Mouse (Mus musculus) hindbrain, postnatal 0 days (tissue): ENCODE measurements at regions not wholly inside any gene's neighbourhood (a gene's known extent, or its start where the extent isn't known, plus 50 kb on each side); places are given as distances from the start of the nearest gene placed in this dataset.
A peak's percentile ranks its signal among the peaks of the same experiment; 100 is the strongest.

ENCODE experiments used
- ATAC-seq: fragments of 200-750 bp; cut with Nextera tagmentation; 2 replicates; pipeline ENCODE4 v1.8.0; 2017; ENCODE audit warnings: mild to moderate bottlenecking, moderate TSS enrichment, moderate library complexity
- DNase-seq: peaks from one replicate; pipeline ENCODE4 v3.0.0-alpha.2; 2015; ENCODE audit warnings: low spot score
- H3K27ac ChIP-seq: fragments of 300-500 bp; sonication (generic); 2 replicates; pipeline ENCODE4 v1.5.1; 2014; ENCODE audit warnings: mild to moderate bottlenecking
- H3K27me3 ChIP-seq: fragments of 300-500 bp; sonication (generic); 2 replicates; pipeline ENCODE4 v1.6.1; 2014; ENCODE audit warnings: low read length, mixed read lengths; ENCODE audit not compliant: insufficient read depth
- H3K36me3 ChIP-seq: fragments of 300-500 bp; sonication (generic); 2 replicates; pipeline ENCODE4 v1.6.1; 2014; ENCODE audit warnings: low read length, mixed read lengths; ENCODE audit not compliant: insufficient read depth
- H3K4me1 ChIP-seq: fragments of 300-500 bp; sonication (generic); 2 replicates; pipeline ENCODE4 v1.6.1; 2014; ENCODE audit warnings: antibody characterized with exemption, low read length, mixed read lengths; ENCODE audit not compliant: insufficient read depth
- H3K4me2 ChIP-seq: fragments of 300-500 bp; sonication (generic); 2 replicates; pipeline ENCODE4 v1.6.1; 2014; ENCODE audit warnings: low read depth, mild to moderate bottlenecking, low read length, moderate library complexity, mixed read lengths
- H3K4me3 ChIP-seq: fragments of 300-500 bp; sonication (generic); 2 replicates; pipeline ENCODE4 v1.5.1; 2014; ENCODE audit warnings: low read length
- H3K9ac ChIP-seq: fragments of 300-500 bp; sonication (generic); replicated peaks from 2 replicates; pipeline ENCODE4 v1.6.1; 2014; ENCODE audit warnings: mild to moderate bottlenecking, low read length, moderate library complexity, mixed read lengths
- H3K9me3 ChIP-seq: fragments of 300-500 bp; sonication (generic); 2 replicates; pipeline ENCODE4 v1.6.1; 2016; ENCODE audit warnings: low read length, mixed read lengths
- CTCF ChIP-seq: IDR thresholded peaks from 2 replicates; pipeline ENCODE4 v1.5.1; 2016; ENCODE audit warnings: antibody characterized with exemption, control low read depth, low read depth
- WGBS: fragments of 180-500 bp; shearing (Covaris S2); extraction: QIAGEN DNeasy Blood & Tissue Kit; methylation state at CpG from one replicate; pipeline ENCODE4 v1.1.7; 2014; 5-methylcytosine and 5-hydroxymethylcytosine counted together

DNA sequence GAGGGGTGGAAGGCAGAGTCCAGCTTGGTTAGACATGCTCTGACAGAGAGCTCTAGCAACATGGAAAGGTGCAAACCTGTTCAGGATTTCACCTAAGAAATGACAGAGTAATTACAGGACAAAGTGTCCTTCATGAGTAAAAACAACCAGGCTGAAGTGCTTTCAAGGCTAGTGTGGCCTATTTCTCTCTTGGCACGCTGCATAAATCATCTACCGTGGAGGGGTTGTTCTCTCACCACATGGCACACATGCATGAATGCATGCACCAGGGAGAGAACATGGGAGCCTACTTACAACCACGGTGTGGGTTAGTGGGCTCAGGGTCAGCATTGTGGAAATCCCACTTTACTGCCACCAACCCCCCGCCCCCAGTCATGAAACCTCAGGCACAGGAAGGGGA lies 454.9 kb downstream of the Lmo4 start:
- no peak for TF ChIP-seq CTCF
- Histone ChIP-seq H3K27me3 (no peaks in the 10 kb centered on the region), H3K27ac (no peak overlapping the region), H3K4me2 (no peak overlapping the region), H3K4me3 (no peak overlapping the region), H3K4me1 (no peaks in the 10 kb centered on the region), H3K9me3 (no peaks in the 10 kb centered on the region), H3K9ac (no peak overlapping the region), H3K36me3 (no peaks in the 10 kb centered on the region)
- no peak for DNase-seq
- no peak for ATAC-seq
- WGBS = 58% methylated on average over 4 of the region's 4 CpGs

DNA sequence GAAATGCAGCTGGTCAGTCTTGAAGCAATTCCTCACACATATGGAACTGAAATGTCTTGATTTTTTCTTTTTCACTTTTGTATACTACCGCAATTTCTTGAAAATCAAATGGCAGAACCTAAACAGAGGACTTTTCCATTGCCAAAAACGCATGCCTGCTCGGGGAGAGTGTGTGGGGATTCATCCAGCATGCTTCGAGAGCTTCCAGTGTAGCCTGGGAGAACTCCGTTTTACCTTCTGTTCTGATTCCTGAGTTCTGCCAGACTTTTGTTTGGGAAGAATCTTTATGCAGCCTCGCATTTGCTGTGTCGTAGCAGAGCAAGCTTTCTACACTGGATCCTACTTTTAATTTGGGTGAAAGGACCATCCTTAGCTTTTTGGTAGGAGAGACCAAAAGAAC lies 461.4 kb downstream of the Lmo4 start:
- no peak overlapping the region for H3K4me3 ChIP-seq
- no peaks in the 10 kb centered on the region for H3K4me1 ChIP-seq
- WGBS = 47% methylated on average over 7 of the region's 7 CpGs
- no peak overlapping the region for H3K9ac ChIP-seq
- H3K4me2 ChIP-seq = peak overlapping the region; percentile 27; the same call in 1 of the 2 replicates
- no peaks in the 10 kb centered on the region for H3K9me3 ChIP-seq
- no peaks in the 10 kb centered on the region for H3K27me3 ChIP-seq
- TF ChIP-seq CTCF = no peak
- H3K27ac ChIP-seq = no peak overlapping the region
- no peak for DNase-seq
- no peaks in the 10 kb centered on the region for H3K36me3 ChIP-seq
- ATAC-seq = no peak

DNA sequence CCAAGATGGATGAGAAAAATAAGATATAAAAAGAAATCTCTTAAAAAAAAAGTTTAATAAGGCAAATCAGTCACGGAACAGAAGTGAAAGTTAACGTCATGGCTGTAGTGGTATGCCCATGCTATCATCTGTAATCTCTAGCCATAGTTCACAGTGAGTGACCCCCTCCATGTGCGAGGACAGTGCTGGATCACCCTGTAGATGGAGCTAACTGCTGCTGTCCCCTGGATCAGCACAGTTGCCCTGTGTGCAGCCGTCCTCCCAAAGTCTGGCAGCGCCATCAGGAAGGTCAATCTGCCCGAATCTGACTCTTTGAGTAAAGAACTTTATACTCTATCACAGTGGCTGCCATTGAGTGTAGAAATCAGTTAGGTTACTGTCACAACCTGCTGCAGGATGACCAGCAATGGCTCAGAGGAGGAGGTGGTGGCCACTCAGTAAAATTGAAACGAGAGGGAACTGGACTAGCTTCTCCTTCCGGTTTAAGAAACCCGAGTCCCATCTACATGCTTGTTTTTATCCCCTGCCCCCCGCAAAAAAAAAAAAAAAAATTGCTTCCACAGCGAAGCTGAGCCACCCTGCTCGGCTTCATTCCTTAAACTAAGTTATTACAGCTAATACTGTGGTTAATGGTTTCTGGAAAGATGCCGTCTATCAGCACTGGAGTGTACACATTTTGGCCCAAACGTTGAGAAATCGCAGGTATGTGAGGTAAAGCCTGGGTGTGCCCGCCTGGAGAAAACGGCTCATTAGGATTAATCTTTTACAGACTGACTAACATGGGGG lies 462.0 kb downstream of the Lmo4 start:
- H3K27me3 ChIP-seq = no peaks in the 10 kb centered on the region
- H3K9me3 ChIP-seq = no peaks in the 10 kb centered on the region
- H3K27ac ChIP-seq = no peak overlapping the region
- 0 out of 2 replicates have a peak, but pooled peaks have one; percentile 43 for ATAC-seq
- H3K4me3 ChIP-seq = no peak overlapping the region
- no peak for TF ChIP-seq CTCF
- H3K36me3 ChIP-seq = no peaks in the 10 kb centered on the region
- whole genome bisulfite sequencing = 71% methylated on average over 17 of the region's 17 CpGs
- H3K4me2 ChIP-seq = peak overlapping the region; percentile 27; the same call in 1 of the 2 replicates
- DNase-seq = no peak
- no peak overlapping the region for H3K9ac ChIP-seq
- no peaks in the 10 kb centered on the region for H3K4me1 ChIP-seq

DNA sequence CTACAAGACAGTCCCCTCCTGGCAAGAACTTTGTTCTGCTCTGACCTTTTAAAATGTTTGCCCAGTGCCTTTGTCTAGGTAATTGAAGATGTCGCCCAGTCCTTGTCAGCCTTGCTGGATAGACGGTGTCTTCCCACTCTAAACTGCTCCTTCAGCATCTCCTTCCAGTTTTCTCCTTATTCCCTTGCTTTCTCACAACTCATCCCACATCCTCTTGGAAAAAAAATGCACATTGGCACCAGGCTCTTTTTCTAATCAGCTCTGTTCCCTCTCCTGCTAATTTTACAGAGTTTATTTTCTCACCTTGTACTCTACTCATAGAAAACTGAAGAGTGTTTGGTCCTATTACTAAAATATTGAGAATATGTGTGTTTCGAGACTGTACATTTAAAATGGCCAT lies 466.3 kb downstream of the Lmo4 start:
- no peak for TF ChIP-seq CTCF
- DNase-seq (no peak), ATAC-seq (no peak)
- H3K27ac ChIP-seq = no peak overlapping the region
- no peak overlapping the region for H3K4me2 ChIP-seq
- 61% methylated on average over 3 of the region's 3 CpGs for WGBS
- H3K9me3 ChIP-seq = no peaks in the 10 kb centered on the region
- no peaks in the 10 kb centered on the region for H3K36me3 ChIP-seq
- H3K27me3 ChIP-seq = no peaks in the 10 kb centered on the region
- no peak overlapping the region for H3K4me3 ChIP-seq
- no peaks in the 10 kb centered on the region for H3K4me1 ChIP-seq
- H3K9ac ChIP-seq = no peak overlapping the region

DNA sequence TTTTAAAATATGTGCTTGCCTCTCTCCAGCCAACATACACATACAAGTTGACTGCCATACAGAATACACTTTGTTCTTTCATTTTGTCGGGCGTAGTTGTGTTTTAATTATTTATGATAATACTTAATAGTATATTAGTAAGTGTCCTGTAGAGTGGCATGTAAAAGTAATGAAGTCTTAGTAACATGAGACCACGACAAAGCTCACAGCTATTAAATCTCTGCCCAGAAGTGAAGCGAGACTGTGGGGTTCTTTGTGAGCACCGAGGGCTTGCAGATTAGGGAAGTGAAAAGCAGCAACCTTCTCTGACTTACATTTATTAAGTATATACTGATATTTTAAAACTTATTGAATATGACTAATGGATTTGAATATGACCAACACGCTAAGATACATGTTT lies 467.2 kb downstream of the Lmo4 start:
- WGBS = 83% methylated on average over 6 of the region's 6 CpGs
- no peak for TF ChIP-seq CTCF
- no peaks in the 10 kb centered on the region for H3K36me3 ChIP-seq
- no peak overlapping the region for H3K9ac ChIP-seq
- H3K4me3 ChIP-seq = no peak overlapping the region
- H3K4me1 ChIP-seq = no peaks in the 10 kb centered on the region
- no peaks in the 10 kb centered on the region for H3K27me3 ChIP-seq
- DNase-seq = no peak
- H3K27ac ChIP-seq = no peak overlapping the region
- ATAC-seq = no peak
- no peak overlapping the region for H3K4me2 ChIP-seq
- no peaks in the 10 kb centered on the region for H3K9me3 ChIP-seq

DNA sequence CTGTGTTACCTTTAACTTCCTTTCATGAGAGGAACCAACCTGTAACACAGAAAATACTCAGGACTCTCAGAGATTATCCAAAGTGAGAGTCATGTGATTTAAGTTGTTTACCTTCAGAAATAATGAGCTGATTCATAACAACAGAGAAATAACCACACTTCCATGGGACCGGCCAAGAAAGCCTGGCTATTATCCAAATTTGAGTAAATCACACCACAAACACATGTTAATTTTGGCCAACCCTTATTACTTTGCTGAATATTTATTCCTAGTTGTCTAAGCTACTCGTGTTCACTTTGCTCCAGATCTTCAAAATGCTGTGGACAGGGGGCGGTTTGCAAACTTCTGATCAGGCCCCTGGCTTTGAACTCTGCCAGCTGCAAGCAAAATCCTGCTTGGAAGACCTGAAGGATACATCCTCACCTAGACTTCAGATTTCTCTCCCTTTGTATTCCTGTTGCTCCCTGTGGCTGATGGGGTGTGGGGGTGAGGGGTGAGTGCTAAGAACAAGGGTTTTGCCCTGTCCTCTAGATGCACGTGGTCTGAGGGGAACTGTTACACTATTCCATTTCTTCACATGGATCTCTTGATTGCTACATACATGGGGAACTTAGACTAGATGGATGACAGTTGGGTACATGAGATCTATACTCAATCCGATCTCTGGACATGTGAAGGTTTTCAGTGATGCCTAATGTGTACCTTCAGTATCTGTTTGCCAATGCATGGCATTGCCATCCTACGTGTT lies 468.2 kb downstream of the Lmo4 start:
- no peak overlapping the region for H3K9ac ChIP-seq
- no peak for TF ChIP-seq CTCF
- H3K27ac ChIP-seq = no peak overlapping the region
- DNase-seq = no peak
- no peaks in the 10 kb centered on the region for H3K4me1 ChIP-seq
- H3K27me3 ChIP-seq = no peaks in the 10 kb centered on the region
- H3K9me3 ChIP-seq = no peaks in the 10 kb centered on the region
- H3K36me3 ChIP-seq = no peaks in the 10 kb centered on the region
- H3K4me2 ChIP-seq = no peak overlapping the region
- no peak overlapping the region for H3K4me3 ChIP-seq
- ATAC-seq = no peak
- 74% methylated on average over 6 of the region's 6 CpGs for WGBS

DNA sequence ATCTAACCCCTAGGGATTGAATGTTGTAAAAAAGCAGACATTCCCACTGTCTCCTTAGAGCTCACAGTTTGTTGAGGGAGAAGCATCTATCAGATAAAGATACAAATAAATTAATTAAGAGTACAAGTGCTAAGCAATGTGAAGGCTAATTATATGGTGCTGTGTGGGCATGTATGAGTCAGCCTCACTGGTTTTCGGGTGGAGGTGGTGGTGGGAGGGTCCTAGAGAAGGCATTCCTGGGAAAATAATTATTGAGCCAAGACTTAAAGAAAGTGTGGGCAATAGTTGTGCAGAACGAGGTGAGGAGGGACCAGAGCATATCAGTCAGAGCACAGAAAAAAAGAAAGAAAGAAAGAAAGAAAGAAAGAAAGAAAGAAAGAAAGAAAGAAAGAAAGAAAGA lies 470.2 kb downstream of the Lmo4 start:
- no peak for TF ChIP-seq CTCF
- H3K4me2 ChIP-seq = no peak overlapping the region
- ATAC-seq (no peak), DNase-seq (no peak)
- H3K9me3 ChIP-seq = no peaks in the 10 kb centered on the region
- no peaks in the 10 kb centered on the region for H3K4me1 ChIP-seq
- no peak overlapping the region for H3K4me3 ChIP-seq
- no peak overlapping the region for H3K9ac ChIP-seq
- WGBS = 84% methylated on average over 2 of the region's 2 CpGs
- H3K27me3 ChIP-seq = no peaks in the 10 kb centered on the region
- no peaks in the 10 kb centered on the region for H3K36me3 ChIP-seq
- H3K27ac ChIP-seq = no peak overlapping the region
